Mouse (Mus musculus): ENCODE measurements around the gene Prtn3.
"Not testable (repeated sequence)": the region's sequence is repeated elsewhere in the genome, so short reads cannot be mapped to it uniquely, and the experiment has no call there.

The Prtn3 gene

DNA sequence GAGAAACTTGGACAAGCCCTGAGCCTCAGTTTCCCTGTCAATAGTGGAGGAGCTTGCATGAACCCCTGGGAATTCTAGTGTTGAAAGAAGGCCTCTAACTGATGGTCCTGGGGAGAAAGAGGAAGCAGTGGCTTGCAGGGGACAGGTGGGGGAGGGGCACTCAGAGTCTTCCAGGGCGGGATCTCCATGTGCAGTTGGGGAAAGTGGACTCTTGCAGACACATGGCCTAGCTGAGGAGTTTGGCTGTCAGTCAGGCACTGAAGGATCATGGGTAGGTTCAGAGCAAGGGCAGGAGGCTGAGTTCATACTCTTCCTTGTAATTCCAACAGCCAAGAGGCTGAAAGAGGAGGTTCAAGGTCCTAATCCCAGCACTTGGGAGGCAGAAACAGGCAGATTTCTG, 2.9 kb downstream of the Prtn3 start:
- no peak for DNase-seq (ENCODE audit: low read depth, low spot score)

DNA sequence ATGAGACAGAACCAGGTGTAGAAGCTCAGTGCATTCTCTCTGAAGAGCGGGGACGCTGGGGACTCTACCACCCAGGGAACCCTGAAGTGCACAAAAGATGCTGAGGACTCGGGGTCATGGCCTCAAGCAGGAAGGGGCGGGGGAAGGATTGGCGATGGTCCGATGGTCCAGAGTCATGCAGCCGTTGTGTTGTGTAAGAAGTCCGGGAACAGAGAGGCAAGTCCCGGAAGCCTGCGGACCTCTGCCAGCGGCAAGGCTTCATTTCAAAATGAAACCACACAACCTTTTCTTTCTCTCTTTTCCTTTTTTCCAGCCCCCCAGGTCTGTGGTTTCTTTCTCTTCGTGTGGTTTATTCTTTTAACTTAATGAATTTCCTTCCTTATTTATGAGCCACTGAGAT, 3.5 kb downstream of the Prtn3 start:
- no peak for DNase-seq (ENCODE audit: low read depth, low spot score)

DNA sequence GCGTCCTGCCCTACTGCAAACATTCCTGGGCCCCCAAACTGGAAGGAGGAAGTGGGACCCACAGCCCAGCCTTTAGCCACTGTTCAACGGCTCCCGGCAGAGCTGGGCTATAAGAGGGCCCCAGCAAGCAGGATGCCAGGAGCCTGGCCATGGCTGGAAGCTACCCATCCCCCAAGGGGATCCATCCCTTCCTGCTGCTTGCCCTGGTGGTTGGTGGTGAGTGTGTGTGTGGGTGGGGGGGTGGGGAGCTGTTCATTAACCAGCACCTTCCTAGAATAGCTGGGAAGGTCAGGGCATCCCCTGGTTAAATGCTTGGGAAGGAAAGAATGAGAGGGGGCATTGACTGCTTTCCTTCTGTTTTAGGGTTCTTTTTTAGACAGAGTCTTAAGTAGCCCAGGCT, 5.3 kb downstream of the Prtn3 start:
- no peak for DNase-seq (ENCODE audit: low read depth, low spot score)

DNA sequence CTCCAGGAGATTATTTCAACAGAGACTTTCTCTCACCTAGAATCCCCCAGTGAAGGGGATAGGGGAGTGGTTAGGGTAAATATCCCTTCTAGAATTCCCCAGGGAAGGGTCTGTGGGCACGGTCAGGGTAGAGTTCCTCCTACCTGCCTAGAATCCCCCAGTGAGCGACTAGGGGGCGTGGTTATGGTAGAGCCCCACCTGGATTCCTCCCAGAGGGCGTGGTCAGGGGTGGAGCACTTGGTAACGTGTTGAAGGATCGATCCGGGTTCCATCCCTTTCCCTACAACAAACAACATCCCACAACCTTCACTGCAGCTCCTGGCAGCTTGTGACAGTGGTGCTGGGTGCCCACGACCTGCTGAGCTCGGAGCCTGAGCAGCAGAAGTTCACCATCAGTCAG, 6.4 kb downstream of the Prtn3 start:
- peak; percentile 46 for DNase-seq (ENCODE audit: low read depth, low spot score)

DNA sequence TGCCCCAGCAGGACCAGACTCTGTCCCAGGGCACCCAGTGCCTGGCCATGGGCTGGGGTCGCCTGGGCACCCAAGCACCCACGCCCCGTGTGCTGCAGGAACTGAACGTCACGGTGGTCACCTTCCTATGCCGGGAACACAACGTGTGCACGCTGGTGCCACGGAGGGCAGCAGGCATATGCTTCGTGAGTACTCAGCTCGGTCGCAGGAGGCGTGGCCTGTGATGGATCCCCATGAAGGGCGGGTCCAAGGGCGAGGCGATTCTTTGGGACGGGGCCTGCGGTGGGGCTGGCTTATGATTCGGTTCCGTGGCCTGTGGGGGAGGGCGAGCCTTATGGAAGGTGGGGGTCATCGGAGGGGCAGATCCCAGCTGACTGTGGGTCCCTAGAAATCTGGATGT, 7.7 kb downstream of the Prtn3 start:
- peak; percentile 63 for DNase-seq (ENCODE audit: low read depth, low spot score)

DNA sequence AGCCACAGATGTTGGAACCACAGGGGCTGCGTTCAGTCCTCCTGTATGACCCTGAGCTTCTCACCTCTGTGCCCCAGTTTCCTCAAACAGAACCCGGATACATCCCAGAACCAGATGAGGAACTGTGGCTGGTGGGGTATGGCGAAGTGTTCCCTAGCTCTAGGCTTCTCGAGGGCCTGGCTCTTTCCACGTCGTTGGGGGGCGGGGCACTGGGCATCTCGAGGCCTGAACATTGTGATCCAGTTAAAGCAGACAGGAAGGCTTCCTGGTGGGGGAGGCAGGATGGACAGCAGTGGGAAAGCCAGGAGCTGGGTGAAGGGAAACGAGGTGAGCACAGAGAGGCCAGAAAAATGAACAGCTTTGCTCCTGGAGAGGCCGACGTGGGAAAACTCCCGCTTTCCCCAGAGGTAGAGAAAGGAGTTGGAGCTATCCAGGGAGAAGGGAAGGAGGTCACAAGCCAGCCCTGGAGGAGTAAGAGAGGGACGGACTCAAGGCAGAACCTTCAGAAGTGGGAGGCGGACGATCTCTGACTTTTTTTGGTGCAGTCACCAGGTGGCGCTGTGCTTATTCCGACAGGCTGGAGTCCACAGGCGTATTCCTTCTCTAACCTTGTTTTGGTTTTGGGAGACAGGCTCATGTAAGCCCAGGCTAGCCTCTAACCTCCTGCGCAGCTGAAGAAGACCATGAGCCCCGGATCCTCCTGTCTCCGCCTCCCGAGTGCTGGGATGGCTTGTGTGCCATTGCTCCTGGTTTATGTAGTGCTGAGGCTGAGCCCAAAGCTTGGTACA, 9.2 kb downstream of the Prtn3 start:
- peak; percentile 90 for DNase-seq (ENCODE audit: low read depth, low spot score)

DNA sequence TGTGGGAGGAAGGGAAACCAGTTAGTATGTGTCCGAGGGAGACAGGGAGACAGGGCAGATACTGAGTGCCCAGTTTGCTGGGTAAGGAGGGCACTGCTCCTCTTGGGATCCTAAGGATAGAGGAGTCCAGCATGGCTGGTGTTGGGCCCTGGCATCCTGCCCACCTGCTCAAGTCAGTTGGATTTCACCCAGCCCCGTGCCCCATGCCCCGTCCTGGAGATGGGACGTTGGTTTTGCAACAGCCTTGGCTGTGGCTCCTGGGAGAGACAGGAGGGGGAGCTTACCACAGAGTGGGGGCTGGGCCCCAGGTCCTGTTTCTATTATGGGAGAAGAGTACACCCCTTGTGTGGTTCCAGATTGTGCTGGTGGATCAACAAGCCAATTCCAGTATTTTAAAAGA, 10.2 kb downstream of the Prtn3 start:
- DNase-seq (ENCODE audit: low read depth, low spot score): no peak

DNA sequence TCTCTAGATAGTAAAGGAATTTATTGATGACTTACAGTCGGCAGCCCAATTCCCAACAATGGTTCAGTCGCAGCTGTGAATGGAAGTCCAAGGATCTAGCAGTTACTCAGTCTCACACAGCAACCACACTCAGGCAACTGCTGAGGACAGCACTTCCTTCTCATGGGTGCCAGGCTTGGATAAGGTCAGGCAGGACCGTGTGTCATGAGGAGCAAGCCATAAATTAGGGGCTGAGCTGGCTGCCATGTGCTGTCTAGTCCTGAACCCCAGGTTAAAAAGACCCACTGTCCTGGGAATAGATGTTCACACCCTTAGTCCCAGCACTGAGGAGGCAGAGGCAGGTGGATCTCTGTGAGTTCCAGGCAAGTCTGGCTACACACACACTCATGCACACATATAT, 10.7 kb downstream of the Prtn3 start:
- DNase-seq (ENCODE audit: low read depth, low spot score): not testable (repeated sequence)

DNA sequence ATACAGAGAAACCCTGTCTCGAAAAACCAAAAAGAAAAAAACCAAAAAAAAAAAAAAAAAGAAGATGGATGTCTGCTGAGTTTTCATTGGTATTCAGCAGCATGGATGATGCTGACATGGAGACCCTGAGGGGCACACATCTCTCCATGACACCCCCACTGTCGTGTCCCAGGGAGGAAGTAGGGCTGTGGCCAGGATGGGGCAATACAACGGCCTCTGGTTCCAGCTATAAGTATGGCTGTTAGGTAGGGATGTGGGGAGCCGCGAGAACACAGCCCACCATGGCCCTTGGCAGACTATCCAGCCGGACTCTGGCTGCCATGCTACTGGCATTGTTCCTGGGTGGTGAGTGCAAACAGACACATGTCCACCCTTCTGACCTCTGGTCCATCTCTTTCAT, 11.8 kb downstream of the Prtn3 start, which contains the start of gene Elane:
Gene Elane, plus strand, starts transcription at position 194 of the 400 bp plus-strand sequence.
- DNase-seq (ENCODE audit: low read depth, low spot score): no peak

DNA sequence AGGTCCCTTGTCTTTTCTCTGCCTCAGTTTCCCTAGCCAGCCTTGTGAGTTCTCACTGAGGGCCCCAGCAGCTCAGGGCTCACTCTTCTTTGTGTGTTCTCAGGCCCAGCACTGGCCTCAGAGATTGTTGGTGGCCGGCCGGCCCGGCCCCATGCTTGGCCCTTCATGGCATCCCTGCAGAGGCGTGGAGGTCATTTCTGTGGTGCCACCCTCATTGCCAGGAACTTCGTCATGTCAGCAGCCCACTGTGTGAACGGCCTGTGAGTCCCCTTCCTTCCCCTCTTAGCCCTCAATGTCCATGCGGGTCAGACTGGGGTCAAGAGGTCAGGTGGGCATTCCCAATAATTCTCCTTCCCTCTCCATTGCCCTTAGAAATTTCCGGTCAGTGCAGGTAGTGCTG, 12.3 kb downstream of the Prtn3 start:
- DNase-seq (ENCODE audit: low read depth, low spot score): no peak

DNA sequence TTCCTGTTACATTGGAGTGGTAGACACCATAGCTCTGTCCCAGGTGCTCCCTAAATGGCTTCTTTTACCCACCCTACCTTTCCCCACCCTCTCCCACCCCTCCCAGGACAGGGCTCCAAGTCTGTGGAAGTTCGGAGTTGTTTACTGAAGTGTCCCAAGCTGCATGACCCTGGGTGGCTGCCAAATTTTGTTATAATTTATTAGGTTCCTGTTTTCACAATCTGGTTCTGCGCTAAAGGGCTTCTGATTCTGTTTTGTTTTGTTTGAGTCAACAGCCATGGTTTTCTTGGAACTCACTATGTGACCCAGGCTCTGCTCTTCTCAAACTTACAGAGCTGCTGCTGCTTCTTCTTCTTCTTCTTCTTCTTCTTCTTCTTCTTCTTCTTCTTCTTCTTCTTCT, 15.1 kb downstream of the Prtn3 start:
- DNase-seq (ENCODE audit: low read depth, low spot score): no peak

DNA sequence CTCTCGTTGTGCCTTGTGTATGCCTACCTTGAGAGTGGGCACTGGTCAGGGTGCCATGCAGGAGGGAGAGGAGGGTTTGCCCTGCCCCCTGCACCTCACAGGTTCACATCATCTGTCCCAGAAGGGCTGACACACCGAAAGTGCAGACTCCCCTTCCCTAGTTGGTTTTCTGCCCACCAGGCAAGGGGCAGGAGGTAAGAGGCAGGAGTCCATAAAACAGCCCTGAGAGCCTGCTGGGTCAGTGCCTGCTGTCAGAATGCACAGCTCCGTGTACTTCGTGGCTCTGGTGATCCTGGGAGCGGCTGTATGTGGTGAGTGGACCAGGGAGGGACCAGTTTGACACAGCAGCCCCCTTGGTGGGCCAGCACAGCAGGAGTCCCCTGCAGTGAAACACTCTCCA, 16.4 kb downstream of the Prtn3 start, which contains the start of gene Cfd:
Gene Cfd, plus strand, starts transcription at position 184 of the 400 bp plus-strand sequence.
- DNase-seq (ENCODE audit: low read depth, low spot score): no peak

DNA sequence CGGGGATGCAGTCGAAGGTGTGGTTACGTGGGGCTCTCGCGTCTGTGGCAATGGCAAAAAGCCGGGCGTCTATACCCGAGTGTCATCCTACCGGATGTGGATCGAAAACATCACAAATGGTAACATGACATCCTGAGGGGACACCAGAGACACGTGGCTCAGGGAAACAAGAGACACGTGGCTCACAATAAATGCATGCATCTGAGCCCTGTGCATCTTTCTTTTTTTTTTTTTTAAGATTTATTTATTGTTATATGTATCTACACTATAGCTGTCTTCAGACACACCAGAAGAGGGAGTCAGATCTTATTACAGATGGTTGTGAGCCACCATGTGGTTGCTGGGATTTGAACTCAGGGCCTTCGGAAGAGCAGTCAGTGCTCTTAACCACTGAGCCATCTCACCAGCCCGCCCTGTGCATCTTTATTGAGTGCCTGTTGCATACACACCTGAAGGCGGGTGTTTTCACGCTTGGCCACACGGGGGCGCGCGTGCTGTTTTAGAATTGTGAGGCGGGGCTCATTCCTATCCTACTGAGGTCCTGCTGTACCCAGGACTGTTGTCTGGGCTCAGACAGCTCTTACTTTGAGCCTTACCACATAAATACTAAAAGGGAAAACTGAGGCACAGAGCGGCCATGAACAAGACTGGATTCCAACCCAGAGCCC, 18.3 kb downstream of the Prtn3 start:
- DNase-seq (ENCODE audit: low read depth, low spot score): peak; percentile 88

DNA sequence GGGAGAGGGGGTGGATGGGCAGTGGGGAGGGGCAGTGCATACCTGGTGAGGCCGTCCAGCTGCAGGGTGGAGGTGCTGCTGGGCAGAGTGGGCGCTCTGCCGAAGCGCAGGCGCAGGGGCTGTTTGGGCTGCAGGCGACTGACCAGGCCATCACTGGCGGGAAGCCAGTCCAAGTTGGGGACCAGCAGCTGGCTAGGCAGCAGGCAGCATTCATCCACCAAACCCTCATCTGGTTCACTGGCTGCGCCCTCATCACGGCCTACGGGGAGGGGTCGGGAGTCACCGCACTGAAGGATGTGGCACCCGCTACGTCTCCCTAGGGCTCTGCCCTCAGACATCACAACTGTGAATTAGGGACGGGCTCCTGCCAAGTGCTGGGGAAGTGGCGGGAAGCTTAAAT, 22.0 kb downstream of the Prtn3 start:
- DNase-seq (ENCODE audit: low read depth, low spot score): no peak

DNA sequence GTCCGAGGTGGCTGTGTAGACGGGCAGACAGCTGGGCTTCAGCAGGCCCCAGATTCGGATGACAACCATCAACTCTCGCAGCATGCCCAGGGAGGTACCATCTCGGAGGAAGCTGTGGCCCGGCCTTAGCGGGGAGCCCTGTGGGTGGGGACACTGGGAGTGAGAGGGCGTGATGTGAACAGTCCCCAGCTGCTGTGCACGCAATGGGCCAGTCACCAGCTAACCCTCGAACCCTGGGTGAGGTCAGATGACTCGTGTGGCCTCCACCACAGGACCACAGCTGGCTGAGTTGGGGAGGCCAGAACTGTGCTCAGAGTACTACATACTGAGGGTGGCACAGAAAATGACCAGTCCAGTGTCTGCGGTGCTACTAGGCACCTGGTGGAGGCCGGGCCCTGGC, 22.5 kb downstream of the Prtn3 start:
- no peak for DNase-seq (ENCODE audit: low read depth, low spot score)

DNA sequence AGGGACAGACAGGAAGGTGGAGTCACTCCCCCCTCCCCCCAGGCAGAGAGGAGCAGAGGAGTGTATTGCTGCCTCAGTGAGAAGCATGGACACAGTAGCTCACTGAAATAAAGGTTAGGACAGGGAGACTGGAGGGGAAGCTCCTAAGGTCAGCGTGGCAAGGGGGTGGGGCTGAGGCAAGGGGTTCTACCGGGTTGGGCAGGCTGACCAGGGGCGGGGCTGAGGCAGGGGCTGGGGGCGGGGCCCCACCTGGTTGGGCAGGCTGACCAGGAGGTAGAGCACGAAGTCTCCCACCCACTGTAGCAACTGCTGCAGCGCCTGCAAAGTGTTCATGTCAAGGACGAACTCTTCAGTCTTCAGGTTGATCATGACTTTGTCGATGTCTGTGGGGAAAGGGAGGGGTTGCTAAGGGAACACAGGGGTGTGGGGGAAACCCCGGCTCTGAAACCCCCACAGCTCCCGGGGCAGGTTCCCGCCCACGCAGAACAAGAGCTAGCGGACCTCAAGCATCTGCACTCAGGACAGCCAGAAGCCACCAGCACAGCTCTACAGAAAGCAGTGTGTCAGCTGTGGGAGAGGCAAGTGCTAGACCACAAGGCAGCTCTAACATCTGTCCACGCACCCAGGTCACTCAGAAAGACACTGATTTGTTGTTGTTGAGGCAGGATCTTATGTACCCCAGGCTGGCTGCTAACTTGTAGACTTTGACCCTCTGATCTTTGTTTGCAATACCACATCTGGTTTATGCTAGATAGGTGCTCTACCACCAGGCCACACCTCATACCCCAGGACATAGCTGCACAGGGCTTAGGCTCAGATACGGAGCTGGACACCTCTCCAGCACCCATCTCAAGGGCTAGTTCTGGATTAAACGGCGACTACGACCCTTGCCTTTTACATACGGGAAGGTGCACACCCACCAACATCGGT, 23.3 kb downstream of the Prtn3 start:
- no peak for DNase-seq (ENCODE audit: low read depth, low spot score)

DNA sequence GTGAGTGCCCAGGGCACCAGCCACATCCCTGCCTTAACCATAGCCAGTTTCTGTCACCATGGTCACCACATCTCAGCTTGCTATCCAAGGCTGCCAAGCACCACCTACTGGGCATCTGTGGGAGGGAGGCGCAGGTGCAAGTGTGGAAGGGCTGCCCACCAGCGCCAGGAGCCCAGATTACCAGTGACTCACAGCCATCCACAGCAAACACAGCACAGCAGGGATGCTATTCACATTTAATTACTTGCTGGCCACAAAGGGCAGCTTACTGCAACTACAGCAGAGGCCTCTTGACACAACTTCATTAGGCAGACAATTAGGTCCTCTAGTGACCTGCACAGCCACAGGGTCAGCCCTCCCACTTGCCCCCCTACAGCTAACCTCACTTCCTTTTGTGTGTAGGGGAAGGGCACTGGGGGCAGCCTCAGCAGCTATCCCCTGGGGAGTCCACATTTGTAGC, 26.7 kb downstream of the Prtn3 start:
- no peak for DNase-seq (ENCODE audit: low read depth, low spot score)

DNA sequence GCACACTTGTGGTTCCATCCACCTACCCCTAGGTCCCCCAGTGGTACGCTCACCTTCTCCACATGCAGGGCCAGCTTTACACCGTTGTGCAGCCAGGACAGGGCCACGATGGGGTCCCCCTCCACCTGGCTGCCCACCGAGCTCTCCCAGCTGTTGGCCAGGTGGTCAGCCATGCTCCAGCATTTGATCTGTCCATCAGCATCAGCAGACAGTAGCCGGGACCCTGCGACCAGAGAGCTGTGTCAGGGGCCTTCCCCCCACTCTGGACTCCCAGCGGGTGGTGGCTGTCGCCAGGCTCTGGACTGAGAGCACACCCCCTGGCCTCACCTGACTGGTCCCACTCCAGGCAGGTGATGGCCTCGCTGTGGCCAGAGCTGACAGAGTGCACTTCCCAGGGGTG, 32.4 kb downstream of the Prtn3 start:
- no peak for DNase-seq (ENCODE audit: low read depth, low spot score)

DNA sequence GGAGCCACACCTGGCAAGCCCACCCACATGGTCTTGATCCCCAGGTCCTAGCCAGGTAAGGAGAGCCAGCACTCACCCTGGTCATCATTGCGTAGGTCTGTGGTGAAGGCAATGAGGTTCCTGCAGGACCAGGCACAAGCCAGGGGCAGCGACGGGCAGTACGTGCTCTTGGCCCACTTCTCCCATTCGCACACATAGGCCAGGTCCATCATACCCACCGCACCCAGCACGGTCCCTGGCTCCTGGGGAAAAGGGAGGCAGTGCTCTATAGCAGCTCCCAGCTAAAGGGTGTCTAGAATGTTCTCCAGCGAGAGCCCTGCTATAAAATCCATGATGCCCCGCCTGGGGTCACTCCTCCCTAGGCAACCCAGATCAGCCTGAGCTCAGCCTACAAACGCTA, 33.1 kb downstream of the Prtn3 start:
- no peak for DNase-seq (ENCODE audit: low read depth, low spot score)

DNA sequence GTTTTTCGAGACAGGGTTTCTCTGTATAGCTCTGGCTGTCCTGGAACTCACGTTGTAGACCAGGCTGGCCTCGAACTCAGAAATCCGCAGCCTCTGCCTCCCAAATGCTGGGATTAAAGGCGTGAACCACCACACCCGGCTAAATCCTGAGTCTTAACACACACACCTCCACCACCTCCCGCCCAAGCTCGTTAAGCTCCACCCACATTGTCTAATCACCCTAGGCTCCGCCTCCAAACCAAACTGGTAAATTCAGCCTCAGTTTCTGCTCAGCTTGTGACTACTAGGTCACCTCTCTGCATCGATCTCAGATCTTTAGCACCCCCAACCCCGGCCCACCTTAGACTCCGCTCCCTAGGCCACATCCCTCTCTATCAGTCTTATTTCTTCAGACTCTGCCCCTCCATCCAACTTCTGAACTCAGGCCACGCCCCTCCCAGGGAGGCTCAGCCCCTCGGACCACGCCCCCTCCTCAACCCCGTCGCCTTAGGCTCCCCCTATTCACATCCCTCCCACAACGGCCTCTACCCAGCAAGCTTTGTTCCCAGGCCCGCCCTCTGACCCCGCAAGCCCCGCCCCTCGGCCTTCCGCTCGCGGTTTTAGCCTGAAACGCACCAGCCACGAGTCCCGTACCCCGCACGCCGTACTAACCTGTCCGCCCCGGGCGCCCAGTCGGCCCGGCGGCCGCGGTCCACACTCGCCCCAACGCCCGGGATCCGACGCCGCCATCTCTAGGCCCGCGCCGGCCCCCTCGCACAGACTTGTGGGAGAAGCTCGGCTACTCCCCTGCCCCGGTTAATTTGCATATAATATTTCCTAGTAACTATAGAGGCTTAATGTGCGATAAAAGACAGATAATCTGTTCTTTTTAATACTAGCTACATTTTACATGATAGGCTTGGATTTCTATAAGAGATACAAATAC, 34.2 kb downstream of the Prtn3 start, which contains the start of gene Med16:
Gene Med16, minus strand, starts transcription at position 757 of the 925 bp plus-strand sequence.
- peak; percentile 97 for DNase-seq (ENCODE audit: low read depth, low spot score)
